Mouse (Mus musculus): ENCODE measurements around the gene Mthfs.
"Not testable (repeated sequence)": the region's sequence is repeated elsewhere in the genome, so short reads cannot be mapped to it uniquely, and the experiment has no call there.

Mthfs gene

DNA sequence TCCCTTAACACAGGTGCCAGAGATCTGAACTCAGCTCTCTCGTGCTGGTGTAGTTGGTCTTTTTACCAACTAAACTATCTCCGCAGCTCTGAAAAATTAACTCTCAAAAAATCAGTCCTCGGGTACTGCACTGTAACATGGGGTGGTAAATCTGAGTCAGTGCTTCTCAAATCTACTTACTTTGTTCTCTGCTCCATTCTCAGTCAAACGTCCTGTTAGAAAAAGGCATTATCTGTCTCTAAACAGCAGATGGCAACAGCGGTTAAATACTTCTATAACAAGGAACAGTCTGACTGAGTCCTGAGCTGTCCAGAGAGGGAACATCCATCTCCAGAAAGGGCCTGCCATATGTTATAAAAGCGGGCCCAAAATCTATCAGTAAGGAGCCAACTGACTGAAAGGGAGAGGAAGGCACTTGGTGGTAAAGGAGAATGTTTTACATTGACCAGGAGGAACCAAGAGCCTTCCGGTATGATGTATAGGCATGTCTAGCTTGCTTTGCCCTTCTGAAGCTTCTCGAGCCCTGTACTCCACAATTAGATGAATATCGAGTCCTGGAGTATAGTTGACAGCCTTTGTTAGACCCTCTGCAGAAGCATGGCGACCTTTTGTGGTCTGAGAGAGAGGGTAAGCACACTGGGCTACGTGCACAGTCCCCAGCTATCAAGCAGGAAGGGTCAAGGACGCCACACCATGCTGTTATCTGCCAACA is at the start of gene Mthfs:
Mthfs (plus strand) TSS at position 324 of the 712 bp plus-strand sequence.
- not testable (repeated sequence) for DNase-seq

DNA sequence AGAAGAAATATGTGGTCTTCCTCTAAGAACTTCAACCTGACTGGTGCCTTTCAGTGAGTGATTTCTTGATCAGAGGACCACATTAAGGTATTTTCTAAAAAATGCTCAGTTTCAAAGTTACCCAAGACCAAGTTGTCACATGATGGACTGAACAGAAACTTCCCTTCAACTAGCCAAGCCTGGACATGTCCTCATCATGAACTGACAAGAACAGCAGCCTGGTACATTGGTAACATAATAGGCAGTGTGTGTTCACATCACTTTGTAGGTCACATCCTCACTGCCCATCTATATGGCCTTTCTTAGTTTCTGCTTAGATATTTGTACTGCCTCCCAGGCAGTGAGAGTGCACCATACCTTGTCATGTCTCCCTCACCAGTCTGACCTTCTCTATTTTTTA is 37.9 kb upstream of the Mthfs start:
- not testable (repeated sequence) for DNase-seq

GRCm38 (mm10) chr9:89178833-89179232 is 31.6 kb upstream of the Mthfs start:
- DNase-seq = peak; percentile 36 to 47

DNA sequence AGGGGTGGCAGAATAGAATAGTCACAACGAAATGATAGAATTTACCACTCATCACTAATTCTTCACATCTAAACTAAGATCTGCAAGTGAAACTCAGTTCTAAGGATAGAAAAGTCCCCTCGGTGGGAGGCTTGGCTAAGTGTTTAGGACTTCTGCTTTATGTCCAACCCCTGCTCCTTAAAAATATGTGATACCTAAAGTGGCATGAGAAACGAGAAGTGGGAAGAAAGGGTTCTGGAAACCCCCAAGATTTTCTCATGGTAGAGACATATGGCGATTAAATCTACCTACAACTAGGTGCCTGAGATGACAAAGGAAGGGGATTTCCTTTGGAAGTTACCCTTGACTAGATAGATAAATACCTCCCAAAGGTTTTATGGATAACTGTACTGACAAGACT is 31.0 kb upstream of the Mthfs start:
- not testable (repeated sequence) for DNase-seq

GRCm38 (mm10) chr9:89187006-89187405 is 23.5 kb upstream of the Mthfs start:
- not testable (repeated sequence) for DNase-seq

- DNase-seq = not testable (repeated sequence)
Measured at GRCm38 (mm10) chr9:89195483-89195882, 15.0 kb upstream of the Mthfs start.

DNA sequence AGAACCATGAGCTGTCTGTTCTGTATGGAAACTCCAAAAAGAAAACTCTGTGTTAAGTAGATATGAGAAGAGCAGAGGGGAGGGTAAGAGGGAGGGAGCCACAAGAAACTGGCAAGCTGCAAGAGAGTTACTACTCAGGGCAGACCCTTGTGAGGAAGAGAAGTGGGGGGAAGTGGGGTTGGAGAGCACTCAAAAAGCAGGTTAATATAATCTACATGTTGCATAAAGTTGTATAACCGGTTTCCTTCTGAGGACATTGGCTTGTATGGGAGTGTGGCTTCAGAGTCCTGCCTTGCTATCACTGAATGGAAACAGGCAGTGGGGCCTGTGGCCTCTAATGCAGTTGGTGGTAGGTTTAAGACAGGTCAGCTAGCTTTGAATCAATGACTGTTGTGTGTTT is 13.0 kb upstream of the Mthfs start:
- not testable (repeated sequence) for DNase-seq

- not testable (repeated sequence) for DNase-seq
Measured at GRCm38 (mm10) chr9:89198349-89198748, 12.1 kb upstream of the Mthfs start.

DNA sequence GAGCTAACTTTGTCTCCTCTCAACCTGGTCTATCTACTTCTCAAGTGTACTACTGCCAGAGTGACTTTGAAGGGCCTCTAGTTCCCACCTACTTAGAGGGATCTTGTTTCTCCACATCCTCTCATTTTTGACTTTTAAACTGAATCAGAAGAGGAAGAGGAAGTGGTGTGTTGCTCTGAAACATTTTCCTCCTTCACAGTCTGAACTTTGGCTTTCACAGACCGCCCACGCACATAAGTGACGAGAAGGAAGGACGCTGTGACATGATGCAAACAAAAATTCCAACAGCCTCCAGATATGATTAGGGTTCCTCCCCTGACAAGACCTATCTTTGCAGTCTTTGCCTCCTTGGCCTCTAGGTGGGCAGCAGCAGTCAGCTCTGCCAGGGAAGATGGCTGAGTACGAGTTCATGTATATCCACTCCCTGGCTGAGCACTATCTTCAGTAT is 11.5 kb upstream of the Mthfs start, which contains the start of the genes Bcl2a1b and Gm29094:
Bcl2a1b (plus strand) TSS at position 241 of the 448 bp plus-strand sequence.
Gm29094 (plus strand) TSS at position 411 of the 448 bp plus-strand sequence.
- peak; percentile 11 to 59 for DNase-seq

- DNase-seq = not testable (repeated sequence)
Measured at GRCm38 (mm10) chr9:89202256-89202655, 8.2 kb upstream of the Mthfs start.

GRCm38 (mm10) chr9:89208939-89209338 is 1.5 kb upstream of the Mthfs start:
- not testable (repeated sequence) for DNase-seq

- DNase-seq = peak; percentile 74 to 84
Measured at GRCm38 (mm10) chr9:89211065-89211858, 786 bp downstream of the Mthfs start.

DNA sequence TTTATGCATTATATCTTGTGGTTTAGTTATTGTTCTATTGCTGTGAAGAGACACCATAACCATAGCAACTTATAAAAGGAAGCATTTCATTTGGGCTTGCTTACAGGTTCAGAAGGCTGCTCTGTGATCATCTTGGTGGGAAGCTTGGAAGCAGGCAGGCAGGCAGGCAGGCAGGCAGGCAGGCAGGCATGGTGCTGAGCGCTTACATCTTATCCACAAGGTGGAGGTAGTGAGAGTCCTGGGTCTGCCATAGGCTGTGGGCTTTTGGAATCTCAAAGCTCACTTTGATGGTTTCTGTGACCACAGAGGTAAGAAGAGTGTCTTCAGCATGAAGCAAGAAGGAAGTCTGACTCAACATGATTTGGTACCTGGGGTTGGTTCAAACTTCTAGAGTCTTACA is 2.0 kb downstream of the Mthfs start:
- peak; percentile 31 to 59 for DNase-seq

DNA sequence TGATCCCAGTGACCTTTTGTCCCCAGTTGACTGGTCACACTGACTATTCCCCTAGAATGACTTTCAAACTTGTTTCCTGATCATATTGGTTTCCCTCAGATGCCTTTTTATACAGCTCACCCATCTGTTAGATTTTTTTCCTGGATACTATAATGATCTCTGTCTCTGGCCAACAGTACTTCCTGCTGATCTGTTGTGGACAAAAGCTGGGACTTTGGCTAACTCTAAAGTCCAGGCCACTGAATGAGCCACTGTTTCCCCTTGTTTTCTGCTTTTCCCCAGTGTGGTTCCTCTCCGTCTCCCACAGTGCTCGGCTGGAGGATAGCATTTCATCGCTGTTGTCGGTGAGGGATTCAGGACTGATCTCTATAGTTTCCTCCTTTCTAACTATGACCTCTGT is 7.7 kb downstream of the Mthfs start:
- not testable (repeated sequence) for DNase-seq

DNA sequence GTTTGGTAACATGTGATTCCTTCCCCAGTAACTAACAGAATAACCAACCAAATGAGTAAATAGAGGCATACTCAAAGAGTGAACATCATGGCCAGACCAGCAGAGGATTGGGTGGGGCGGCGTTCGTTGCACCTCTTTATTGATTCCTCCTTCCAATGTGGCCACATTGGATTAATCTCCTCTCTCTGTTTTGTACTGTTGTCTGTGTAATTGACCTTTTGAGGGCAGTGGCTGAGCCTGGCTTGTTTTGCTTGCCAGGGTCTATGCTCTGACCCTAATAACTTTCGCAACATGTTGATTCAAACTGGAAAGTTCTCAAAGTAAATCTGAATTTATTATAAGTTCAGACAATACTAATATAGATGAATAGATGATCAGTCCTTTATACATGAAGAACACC is 9.2 kb downstream of the Mthfs start:
- not testable (repeated sequence) for DNase-seq

GRCm38 (mm10) chr9:89220704-89221287 is 10.3 kb downstream of the Mthfs start:
- not testable (repeated sequence) for DNase-seq

DNA sequence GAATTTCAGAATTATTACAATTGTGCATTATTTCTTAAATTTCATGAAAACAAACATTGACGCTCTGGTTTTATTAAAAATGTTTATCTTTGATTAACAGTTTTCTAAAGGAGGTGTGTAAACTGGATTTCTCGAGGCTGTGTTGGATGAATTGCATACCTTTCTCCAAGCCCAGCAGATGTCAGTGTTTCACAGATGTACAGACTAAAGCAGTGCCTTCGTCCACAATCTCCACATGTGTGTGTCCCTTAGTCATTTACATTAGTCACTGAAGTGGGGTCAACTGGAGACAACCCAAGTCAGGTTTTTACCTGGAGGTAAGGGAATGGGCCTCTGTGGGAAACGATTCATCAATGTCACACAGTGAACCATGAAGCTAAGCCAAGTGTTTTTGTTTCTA is 15.6 kb downstream of the Mthfs start:
- DNase-seq = no peak

- no peak for DNase-seq
Measured at GRCm38 (mm10) chr9:89228122-89228521, 17.6 kb downstream of the Mthfs start.

GRCm38 (mm10) chr9:89230897-89231497 is 20.5 kb downstream of the Mthfs start:
- DNase-seq = not testable (repeated sequence)

GRCm38 (mm10) chr9:89237131-89237530 is 26.7 kb downstream of the Mthfs start:
- not testable (repeated sequence) for DNase-seq

GRCm38 (mm10) chr9:89238976-89239505 is 28.6 kb downstream of the Mthfs start:
- DNase-seq = not testable (repeated sequence)

DNA sequence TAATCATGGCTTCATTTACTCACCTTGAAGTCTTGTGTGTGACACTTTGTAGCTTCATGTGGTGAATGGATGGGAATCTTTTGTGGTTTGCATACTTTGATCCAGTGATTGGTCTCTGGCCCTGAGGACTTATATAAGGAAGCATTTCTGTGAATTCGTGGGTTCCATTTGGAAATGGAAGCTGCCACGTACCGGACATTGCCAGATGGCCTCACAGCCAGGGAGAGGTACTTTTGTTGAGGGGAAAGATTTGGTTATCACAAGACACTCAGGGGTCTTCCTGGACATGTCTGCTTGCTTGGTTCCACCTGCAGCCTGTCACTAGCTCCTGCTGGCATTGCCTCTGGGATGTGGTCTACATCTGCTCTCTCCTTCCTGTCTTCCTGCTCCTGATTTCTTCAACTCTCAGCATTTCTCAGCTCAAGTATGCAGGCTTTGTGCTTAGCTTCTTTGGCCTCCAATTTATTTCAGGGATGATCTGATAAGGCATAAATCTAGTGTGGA is 30.1 kb downstream of the Mthfs start:
- not testable (repeated sequence) for DNase-seq

Data from thymus, adult 18-20 months (tissue).